Mouse (Mus musculus) E14TG2a.4 (cell line): ENCODE results near the gene Chst12.

Experiments
- CTCF ChIP-seq: conservative IDR thresholded peaks from 2 replicates; pipeline ENCODE4 v1.5.1; 2014; ENCODE audit warnings: low read length
- NANOG ChIP-seq: IDR thresholded peaks from 2 replicates; pipeline ENCODE4 v1.6.1; 2014; ENCODE audit warnings: borderline replicate concordance, low read length, mixed read lengths
- POU5F1 ChIP-seq: IDR thresholded peaks from 2 replicates; pipeline ENCODE4 v1.6.1; 2014; ENCODE audit warnings: low read length, borderline replicate concordance

GRCm38 (mm10) chr5:140549306-140550047 lies 44.1 kb downstream of the Chst12 start:
- TF ChIP-seq CTCF: no peak
- no peak for TF ChIP-seq NANOG
- TF ChIP-seq POU5F1: no peak
